Mouse (Mus musculus): Measurements from ENCODE around the gene Slc17a3. TPM values are rescaled to one million over a fixed set of nuclear protein-coding genes. Genes with fewer than 3 reads are reported as not detected.

The Slc17a3 gene
- total RNA-seq, 2 experiments from 2014 or later = not detected

DNA sequence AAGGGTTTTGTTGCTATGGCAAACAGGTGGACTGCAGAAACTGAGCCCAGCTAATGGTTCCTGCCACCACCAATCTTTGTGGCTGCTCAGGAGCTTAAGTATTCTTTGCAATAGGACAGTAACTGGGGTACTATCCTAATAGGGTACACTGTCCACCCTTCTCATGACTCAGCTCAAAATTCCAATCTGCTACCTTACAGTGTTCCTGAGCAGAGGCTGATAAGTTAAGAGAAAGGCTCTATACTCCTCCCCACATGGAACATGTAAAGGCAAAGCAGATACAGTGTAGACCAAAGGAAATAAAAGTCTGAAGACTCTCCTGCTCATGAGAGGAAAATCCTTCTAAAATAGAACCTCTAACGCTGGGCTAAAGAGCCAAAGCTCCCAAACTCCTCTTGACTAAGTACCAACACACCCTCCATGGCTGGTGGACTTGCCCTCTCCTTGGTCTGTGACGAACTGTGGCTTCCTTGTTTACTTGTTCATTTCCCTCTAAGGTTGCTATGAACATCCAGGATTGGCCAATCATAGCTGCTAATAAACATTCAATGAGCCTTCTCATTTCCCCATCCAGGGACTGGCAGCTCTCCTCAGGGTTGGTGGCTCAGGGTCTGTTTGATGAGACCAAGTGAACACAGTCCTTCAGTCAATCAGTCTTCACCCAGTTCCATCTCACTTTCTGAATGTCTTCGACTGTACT is 47.9 kb downstream of the Slc17a3 start:
- Histone ChIP-seq H3K4me3 (no peak overlapping the region), H3K27ac (no peak overlapping the region)
- intact Hi-C loops (cut with DNase I) = no loop called here
- no peak for TF ChIP-seq CTCF (IDR thresholded peaks at IDR 0.05)
- no peak for DNase-seq

DNA sequence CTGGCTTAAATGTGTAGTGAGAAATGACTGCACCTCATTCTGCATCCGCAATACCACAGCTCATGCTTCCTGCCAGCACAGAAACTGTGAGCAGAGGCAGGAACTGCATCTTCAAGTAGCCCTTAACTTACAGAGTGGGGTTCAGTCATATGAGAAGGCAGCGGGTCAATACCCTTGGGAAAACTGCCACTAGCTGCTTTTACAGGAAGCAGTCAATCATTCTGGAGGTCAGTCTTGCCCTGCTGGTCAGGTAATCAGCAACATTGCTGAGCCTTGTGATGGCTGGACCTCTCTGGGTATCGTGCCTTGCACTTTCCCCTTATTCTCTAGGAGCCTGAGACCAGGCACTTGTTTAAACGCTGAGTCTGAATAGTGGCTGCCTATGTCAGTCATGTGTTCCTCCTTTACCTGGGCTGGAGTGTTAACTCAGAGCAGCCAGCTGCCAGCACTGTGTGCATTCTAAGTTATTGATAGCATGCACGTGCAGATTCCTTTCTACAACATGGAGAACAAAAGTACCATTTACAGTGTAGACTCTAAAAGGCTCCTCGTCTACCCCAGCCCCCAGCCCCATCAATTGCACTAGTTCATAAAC is 49.9 kb downstream of the Slc17a3 start:
- DNase-seq = no peak
- TF ChIP-seq CTCF (IDR thresholded peaks at IDR 0.05) = no peak
- intact Hi-C loops (cut with DNase I) = no loop called here
- Histone ChIP-seq H3K4me3 (no peak overlapping the region), H3K27ac (no peak overlapping the region)

DNA sequence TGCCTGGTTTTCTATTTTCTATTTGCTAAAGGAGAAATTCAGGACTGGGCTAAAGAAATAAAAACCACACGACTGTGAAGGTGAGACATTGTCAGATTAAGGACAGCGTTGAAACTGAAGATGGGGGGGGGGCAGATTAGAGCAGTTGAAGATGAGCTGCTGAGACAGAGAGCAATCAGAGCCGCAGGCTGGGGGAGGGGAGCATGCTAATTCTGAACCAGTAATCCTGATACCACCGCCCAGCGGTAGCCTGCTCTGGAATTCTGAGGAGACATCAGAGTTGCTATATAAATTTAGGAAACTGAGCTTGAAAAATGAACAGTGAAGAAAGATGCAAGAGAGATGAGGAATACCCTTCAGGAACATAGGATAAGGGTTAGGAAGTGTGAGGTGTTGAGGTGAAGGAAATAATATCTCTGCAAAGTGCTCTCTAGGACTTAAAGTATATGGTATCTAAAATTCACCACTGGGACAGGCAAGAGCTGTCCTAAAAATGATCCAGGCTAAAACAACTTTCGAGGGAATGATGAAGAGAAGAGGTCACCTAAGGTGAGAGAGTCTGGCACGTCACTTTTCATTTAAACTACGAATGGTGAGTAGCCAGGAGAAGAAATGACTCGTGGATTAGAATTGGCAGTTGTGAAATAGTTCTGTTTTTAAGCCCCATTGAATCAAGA is 53.5 kb downstream of the Slc17a3 start:
- no peak for TF ChIP-seq CTCF (IDR thresholded peaks at IDR 0.05)
- DNase-seq = no peak
- Histone ChIP-seq H3K27ac (no peak overlapping the region), H3K4me3 (no peak overlapping the region)
- intact Hi-C loops (cut with DNase I) = no loop called here

DNA sequence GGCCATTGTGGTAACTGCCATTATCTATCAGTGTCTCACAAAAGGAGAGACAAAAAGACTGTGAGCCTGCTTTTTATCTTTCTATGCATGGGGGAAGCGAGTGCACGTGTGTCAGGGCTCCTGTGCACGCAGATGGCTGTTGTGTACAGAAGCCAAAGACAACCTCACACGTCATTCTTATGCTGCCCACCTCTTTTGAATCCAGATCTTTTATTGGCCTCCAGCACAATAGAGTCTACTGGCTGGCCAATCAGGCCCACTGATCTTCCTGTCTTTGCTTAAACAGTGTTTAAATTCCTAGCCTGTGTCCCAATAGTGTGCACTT is 54.0 kb downstream of the Slc17a3 start:
- no peak for TF ChIP-seq CTCF (IDR thresholded peaks at IDR 0.05)

DNA sequence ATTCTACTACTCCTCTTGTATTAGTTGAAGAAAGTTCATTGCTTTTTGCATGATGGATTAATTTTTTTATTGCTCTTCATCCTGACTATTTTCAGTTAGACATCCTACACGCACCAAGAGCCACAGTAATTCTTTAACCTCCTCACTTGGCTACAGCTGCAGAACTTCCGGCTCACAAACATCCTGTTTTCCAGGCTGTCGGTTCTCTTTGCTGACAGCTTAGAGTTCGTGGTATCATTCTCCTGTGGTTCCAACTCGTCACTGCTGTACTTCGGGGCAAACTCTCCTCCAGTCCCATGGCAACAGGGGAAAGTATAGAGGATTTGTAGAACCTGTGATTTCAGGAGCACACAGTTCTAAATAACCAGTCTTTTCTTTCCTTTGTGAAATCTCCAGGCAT is 59.0 kb downstream of the Slc17a3 start:
- H3K27ac ChIP-seq = no peak overlapping the region
- no peak for DNase-seq
- H3K4me3 ChIP-seq = no peak overlapping the region
- TF ChIP-seq CTCF (IDR thresholded peaks at IDR 0.05) = no peak
- intact Hi-C loops (cut with DNase I) = no loop called here

More for the DNA sequence above, 54.0 kb downstream of the Slc17a3 start:
- Histone ChIP-seq H3K4me3 (no peak overlapping the region), H3K27ac (no peak overlapping the region)
- intact Hi-C loops (cut with DNase I) = no loop called here
- DNase-seq = no peak

DNA sequence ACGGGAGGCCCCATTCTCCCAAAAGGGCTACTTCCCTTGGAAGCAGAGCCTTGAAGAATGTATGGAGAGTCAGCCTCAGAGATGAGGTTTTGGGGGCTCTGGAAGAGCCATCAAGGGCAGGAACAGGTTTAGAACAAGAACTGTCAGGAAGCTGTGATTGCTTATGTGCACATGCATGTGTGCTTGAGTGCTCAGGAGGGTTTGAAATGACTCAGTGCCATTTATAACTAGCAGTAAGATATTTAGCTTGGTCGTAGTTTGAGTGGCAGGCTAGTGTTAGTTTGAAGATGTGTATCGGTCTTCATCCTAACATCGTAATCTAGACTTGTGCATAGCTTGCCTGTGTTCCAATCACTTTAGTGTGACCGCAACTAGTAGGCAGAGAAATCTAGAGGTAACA is 67.7 kb downstream of the Slc17a3 start:
- Histone ChIP-seq H3K27ac (no peak overlapping the region), H3K4me3 (no peak overlapping the region)
- no peak for DNase-seq
- TF ChIP-seq CTCF (IDR thresholded peaks at IDR 0.05) = no peak
- intact Hi-C loops (cut with DNase I) = no loop called here

DNA sequence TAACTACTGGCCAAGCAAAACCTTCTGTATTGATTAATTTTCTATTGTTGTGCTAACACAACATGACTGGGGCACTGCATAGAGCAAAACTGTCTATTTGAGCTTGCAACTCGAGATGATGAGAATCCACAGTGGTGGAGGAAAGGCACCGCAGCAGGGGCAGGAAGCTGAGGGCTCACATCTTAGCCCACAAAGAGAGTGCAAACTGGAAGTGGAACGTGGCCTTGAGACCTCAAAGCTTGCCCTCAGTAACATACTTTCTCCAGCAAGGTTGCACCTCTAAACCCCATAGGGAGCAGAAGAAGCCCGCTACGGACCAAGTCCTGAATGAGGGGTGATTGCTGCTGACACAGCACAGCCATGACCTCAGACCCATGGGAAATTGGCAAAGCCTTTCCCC is 70.9 kb downstream of the Slc17a3 start:
- H3K4me3 ChIP-seq = no peak overlapping the region
- no peak overlapping the region for H3K27ac ChIP-seq
- intact Hi-C loops (cut with DNase I) = no loop called here
- TF ChIP-seq CTCF (IDR thresholded peaks at IDR 0.05) = no peak
- no peak for DNase-seq

Other genes with a start within 250 kb of the Slc17a3 start
- 10 to 100 TPM; 10.8 to 17.5 TPM for gene Hist1h2be, start 218.3 kb upstream of the Slc17a3 start, total RNA-seq (2021)
- 10 to 100 TPM; 29.1 to 34.0 TPM for gene Hist1h1e, start 216.9 kb upstream of the Slc17a3 start, total RNA-seq (2021)
- under 1 TPM; 0.84 to 0.92 TPM for gene Hist1h2ac, start 155.5 kb upstream of the Slc17a3 start, total RNA-seq (2021)
- 10 to 100 TPM; 59.1 to 76.4 TPM for gene Hist1h2bc, start 155.2 kb upstream of the Slc17a3 start, total RNA-seq (2021)
- not detected for gene Hist1h1t, start 143.6 kb upstream of the Slc17a3 start, total RNA-seq (2021)
- 10 to 100 TPM; 49.8 to 61.2 TPM for gene Hist1h4c, start 141.0 kb upstream of the Slc17a3 start, total RNA-seq (2021)
- 10 to 100 TPM; 16.0 to 18.7 TPM for gene Hfe, start 128.6 kb upstream of the Slc17a3 start, total RNA-seq (2021)
- gene Hist1h1c, start 100.6 kb upstream of the Slc17a3 start, total RNA-seq (2021) = 100 to 1,000 TPM; 135 to 164 TPM
- gene Hist1h3c, start 93.8 kb upstream of the Slc17a3 start, total RNA-seq (2021) = not detected
- 1 to 10 TPM; 1.1 to 2.3 TPM for gene Hist1h2bb, start 92.7 kb upstream of the Slc17a3 start, total RNA-seq (2021)
- 1 to 10 TPM in 1 of 2 experiments, not detected in 1; 1.9 TPM for gene Hist1h2ab, start 88.3 kb upstream of the Slc17a3 start, total RNA-seq (2021)
- gene Hist1h3b, start 87.2 kb upstream of the Slc17a3 start, total RNA-seq (2021) = 1 to 10 TPM; 1.6 to 1.8 TPM
- 1 to 10 TPM; 2.1 to 3.7 TPM for gene Hist1h4b, start 82.4 kb upstream of the Slc17a3 start, total RNA-seq (2021)
- gene Hist1h4a, start 78.2 kb upstream of the Slc17a3 start, total RNA-seq (2021) = 1 to 10 TPM in 1 of 2 experiments, under 1 TPM in 1; 0.61 to 1.4 TPM
- 1 to 10 TPM; 2.9 to 4.2 TPM for gene Hist1h3a, start 77.0 kb upstream of the Slc17a3 start, total RNA-seq (2021)
- gene Hist1h1a, start 75.8 kb upstream of the Slc17a3 start, total RNA-seq (2021) = 1 to 10 TPM; 1.2 to 1.5 TPM
- not detected for gene Trim38, start 69.5 kb upstream of the Slc17a3 start, total RNA-seq (2021)
- gene Slc17a2, start 32.4 kb upstream of the Slc17a3 start, total RNA-seq (2021) = not detected
- gene Slc17a1, start 28.3 kb downstream of the Slc17a3 start, total RNA-seq (2021) = not detected
- gene Slc17a4, start 75.6 kb downstream of the Slc17a3 start, total RNA-seq (2021) = not detected
- gene Hist1h2ba, start 94.7 kb downstream of the Slc17a3 start, total RNA-seq (2021) = not detected
- not detected for gene Hist1h2aa, start 95.0 kb downstream of the Slc17a3 start, total RNA-seq (2021)
- not detected for gene Scgn, start 151.8 kb downstream of the Slc17a3 start, total RNA-seq (2021)